Mouse (Mus musculus) small intestine, adult 2 months (tissue): Measurements from ENCODE around the gene Slc40a1. TPM values are rescaled to one million over a fixed set of nuclear protein-coding genes. Genes with fewer than 3 reads are reported as not detected.

Experiments used
- H3K27ac ChIP-seq: fragments of 200-500 bp; 2 replicates; pipeline ENCODE4 v1.5.1; 2012; ENCODE audit warnings: low read depth, low read length, control low read depth, inconsistent platforms; ENCODE audit not compliant: insufficient read depth
- H3K27me3 ChIP-seq: fragments of 200-500 bp; 2 replicates; pipeline ENCODE4 v1.6.1; 2012; ENCODE audit warnings: mild to moderate bottlenecking, moderate library complexity, low read length, inconsistent platforms; ENCODE audit not compliant: control insufficient read depth, insufficient read depth
- H3K36me3 ChIP-seq: fragments of 200-500 bp; 2 replicates; pipeline ENCODE4 v1.6.1; 2012; ENCODE audit warnings: mild to moderate bottlenecking, low read length, control low read depth, inconsistent platforms; ENCODE audit not compliant: control insufficient read depth, insufficient read depth
- H3K4me1 ChIP-seq: fragments of 200-500 bp; 2 replicates; pipeline ENCODE4 v1.6.1; 2012; ENCODE audit warnings: low read length, inconsistent platforms, mixed read lengths; ENCODE audit not compliant: control insufficient read depth, insufficient read depth, insufficient read length
- H3K4me3 ChIP-seq: fragments of 200-500 bp; 2 replicates; pipeline ENCODE4 v1.5.1; 2012; ENCODE audit warnings: low read depth, mild to moderate bottlenecking, control low read depth, inconsistent platforms, low read length, moderate library complexity
- CTCF ChIP-seq: fragments of 200-500 bp; IDR thresholded peaks from 2 replicates; pipeline ENCODE4 v1.5.1; 2012; ENCODE audit warnings: low read depth, mild to moderate bottlenecking, control low read depth, inconsistent platforms, low read length, moderate library complexity, mixed read lengths; ENCODE audit not compliant: insufficient replicate concordance, insufficient read length; ENCODE audit errors: extremely low read depth
- POLR2A ChIP-seq: fragments of 200-500 bp; IDR thresholded peaks from 2 replicates; pipeline ENCODE4 v1.6.1; 2012; ENCODE audit warnings: low read depth, mild to moderate bottlenecking, control low read depth, inconsistent platforms, low read length, moderate library complexity
- WGBS: fragments of 180-500 bp; shearing (Covaris S2); methylation state at CpG from one replicate; pipeline ENCODE4 v1.1.7; 2018; 5-methylcytosine and 5-hydroxymethylcytosine counted together
- polyA plus RNA-seq: library from polyadenylated mRNA; depleted of rRNA; stranded (reverse); fragments of >200 nt; gene quantifications from 2 replicates; pipeline ENCODE4 v1.2.3, GENCODE M21; 2012; rRNA removed

Slc40a1 gene
- polyA plus RNA-seq = 1.3 and 33.7 TPM in 2 replicates

DNA sequence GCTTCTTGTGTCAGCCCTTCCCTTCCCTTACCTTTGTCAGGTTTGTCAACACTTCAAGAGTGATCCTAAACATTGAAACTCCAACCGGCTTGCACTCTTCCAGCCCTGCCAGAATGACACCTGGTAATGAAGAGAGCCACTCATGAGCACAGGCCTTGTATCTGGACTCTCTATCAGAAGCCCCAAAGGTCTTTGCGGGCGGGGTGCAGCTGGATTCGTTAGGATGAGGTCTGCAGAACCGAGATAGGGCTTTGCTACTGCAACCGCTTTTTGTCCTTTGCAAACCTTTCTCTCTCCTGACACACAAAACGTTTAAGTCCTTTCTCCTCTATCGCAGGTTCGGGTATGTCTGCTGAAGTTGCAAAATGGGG lies at the start of gene Slc40a1:
Gene Slc40a1 (minus strand): TSS at position 131 of the 371 bp plus-strand sequence.
- Histone ChIP-seq H3K36me3 (no peaks in the 10 kb centered on the region), H3K27ac (peak within 1 kb of the TSS; percentile 4; the same call in 1 of the 2 replicates), H3K27me3 (0 out of 2 replicates have a peak, but pooled peaks cover 3% of the 10 kb centered on the region), H3K4me1 (0 out of 2 replicates have a peak, but pooled peaks cover 2% of the 10 kb centered on the region), H3K4me3 (peak within 1 kb of the TSS; percentile 74)
- WGBS = 39% methylated on average over 9 of the region's 9 CpGs
- TF ChIP-seq CTCF (no peak), POLR2A (no peak)

DNA sequence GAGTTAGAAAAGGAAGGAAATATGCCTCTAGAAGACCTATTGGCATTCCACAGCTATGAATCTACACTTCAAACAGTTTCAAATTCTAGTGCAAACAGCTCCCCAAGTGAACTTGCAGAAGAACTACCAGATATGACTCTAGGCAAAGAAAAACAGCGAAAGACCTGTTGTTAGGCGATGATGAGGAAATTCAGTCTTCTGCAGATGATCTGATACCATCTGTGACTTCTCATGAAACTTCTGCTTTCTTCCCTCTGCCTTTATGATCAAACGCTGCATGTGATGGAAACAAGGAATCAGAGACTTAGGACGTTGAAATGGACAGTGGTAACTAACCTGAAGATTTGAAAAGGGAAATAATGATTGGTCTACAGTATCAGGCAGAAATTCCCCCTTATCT lies 45.0 kb upstream of the Slc40a1 start:
- WGBS = 82% methylated on average over 4 of the region's 4 CpGs
- TF ChIP-seq CTCF (no peak), POLR2A (no peak)
- Histone ChIP-seq H3K4me3 (no peak overlapping the region), H3K27ac (no peak overlapping the region), H3K36me3 (no peaks in the 10 kb centered on the region), H3K4me1 (no peaks in the 10 kb centered on the region), H3K27me3 (no peaks in the 10 kb centered on the region; the same call in 1 of the 2 replicates)

- H3K4me1 ChIP-seq = no peaks in the 10 kb centered on the region
- H3K27me3 ChIP-seq = no peaks in the 10 kb centered on the region
- 33% methylated on average over 2 of the region's 2 CpGs for WGBS
- H3K36me3 ChIP-seq = no peaks in the 10 kb centered on the region
- no peak overlapping the region for H3K27ac ChIP-seq
- no peak overlapping the region for H3K4me3 ChIP-seq
- TF ChIP-seq POLR2A = no peak
- no peak for TF ChIP-seq CTCF
Observed at GRCm38 (mm10) chr1:45948988-45949387, 22.7 kb upstream of the Slc40a1 start.

- no peak overlapping the region for H3K27ac ChIP-seq
- TF ChIP-seq CTCF = no peak
- no peak for TF ChIP-seq POLR2A
- no peaks in the 10 kb centered on the region for H3K27me3 ChIP-seq
- H3K4me3 ChIP-seq = no peak overlapping the region
- 49% methylated on average over 1 of the region's 1 CpGs for WGBS
- H3K36me3 ChIP-seq = no peaks in the 10 kb centered on the region
- no peaks in the 10 kb centered on the region for H3K4me1 ChIP-seq
Observed at GRCm38 (mm10) chr1:45947843-45948242, 21.5 kb upstream of the Slc40a1 start.

DNA sequence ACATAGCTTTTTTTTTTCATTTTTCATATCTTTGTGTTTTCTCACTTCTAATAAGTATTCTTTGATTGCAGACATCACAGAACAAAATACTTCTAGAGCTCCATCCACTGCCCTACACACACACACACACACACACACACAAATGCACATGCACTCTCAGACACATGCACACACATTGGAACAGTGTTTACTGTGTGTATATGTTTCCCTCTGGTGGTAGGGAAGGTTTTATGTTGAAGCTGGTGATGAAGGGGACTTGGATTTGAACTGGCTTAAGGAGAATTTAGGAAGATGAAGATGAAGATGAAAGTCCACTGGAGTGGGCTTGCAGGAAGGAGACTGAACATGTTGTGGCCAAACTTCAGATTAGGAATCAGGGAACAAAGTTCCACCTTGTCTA lies 4.8 kb upstream of the Slc40a1 start:
- H3K4me1 ChIP-seq = 0 out of 2 replicates have a peak, but pooled peaks cover under 1% of the 10 kb centered on the region
- H3K27ac ChIP-seq = no peak overlapping the region
- no peaks in the 10 kb centered on the region for H3K27me3 ChIP-seq
- no peak for TF ChIP-seq POLR2A
- no peak for TF ChIP-seq CTCF
- no peak overlapping the region for H3K4me3 ChIP-seq
- no peaks in the 10 kb centered on the region for H3K36me3 ChIP-seq

DNA sequence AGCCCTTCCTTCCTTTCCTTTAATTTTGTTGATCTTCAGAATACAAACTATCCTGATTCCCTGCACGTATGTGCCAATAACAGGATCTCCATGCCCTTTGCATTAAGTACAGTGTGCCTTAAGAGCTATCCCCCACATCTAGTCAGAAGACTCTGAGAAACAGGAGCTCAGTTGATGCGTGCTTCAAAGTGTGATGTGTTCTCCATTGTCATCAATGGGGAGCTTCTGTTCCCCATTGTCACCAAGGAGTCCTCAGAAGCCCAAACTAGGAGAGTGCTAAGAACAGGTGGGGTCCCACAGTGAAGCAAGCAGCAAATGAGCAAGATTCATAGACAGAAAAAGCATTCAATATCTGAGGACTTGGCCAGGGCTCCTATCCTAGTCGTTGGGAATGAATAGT lies 588 bp upstream of the Slc40a1 start:
- no peak overlapping the region for H3K27ac ChIP-seq
- WGBS = 69% methylated on average over 3 of the region's 3 CpGs
- TF ChIP-seq POLR2A = no peak

GRCm38 (mm10) chr1:45925500-45926392 lies 577 bp downstream of the Slc40a1 start:
- peak overlapping the region; percentile 4; the same call in 1 of the 2 replicates for H3K27ac ChIP-seq
- 1% methylated on average over 53 of the region's 53 CpGs for WGBS
- 0 out of 2 replicates have a peak, but pooled peaks cover 2% of the 10 kb centered on the region for H3K4me1 ChIP-seq
- H3K36me3 ChIP-seq = no peaks in the 10 kb centered on the region
- TF ChIP-seq POLR2A = no peak; the same call in none of the 2 replicates
- no peak for TF ChIP-seq CTCF
- H3K4me3 ChIP-seq = peak overlapping the region; percentile 74
- H3K27me3 ChIP-seq = 0 out of 2 replicates have a peak, but pooled peaks cover 3% of the 10 kb centered on the region

More for the DNA sequence above, 588 bp upstream of the Slc40a1 start:
- H3K4me3 ChIP-seq = no peak overlapping the region
- 0 out of 2 replicates have a peak, but pooled peaks cover 3% of the 10 kb centered on the region for H3K27me3 ChIP-seq
- 0 out of 2 replicates have a peak, but pooled peaks cover 2% of the 10 kb centered on the region for H3K4me1 ChIP-seq
- no peaks in the 10 kb centered on the region for H3K36me3 ChIP-seq
